8 mouse cellular contexts compared by ENCODE assay signal in genomic region chr14:74847311-74848133, GRCm38 (mm10).
DNase-seq lines count a peak whose midpoint lies in the region; ATAC-seq and TF ChIP-seq lines count a peak whose summit lies in the region.

No protein-coding gene starts in this region.

- no peak overlapping the region for H3K9ac ChIP-seq in heart, embryonic 16.5 days (ENCODE audit: low read length)
- H3K9ac ChIP-seq in liver, embryonic 15.5 days, result no peak overlapping the region
- no peak overlapping the region for H3K9ac ChIP-seq in hindbrain, postnatal 0 days (replicated peaks; ENCODE audit: low read length)

- peaks cover 49% of the 10 kb centered on the region for H3K4me1 ChIP-seq in heart, embryonic 10.5 days
- H3K4me1 ChIP-seq in heart, embryonic 16.5 days (ENCODE audit: control insufficient read depth, insufficient read depth, low read length), result peaks cover 49% of the 10 kb centered on the region
- peaks cover 23% of the 10 kb centered on the region for H3K4me1 ChIP-seq in liver, embryonic 15.5 days (replicated peaks)
- peaks cover 4% of the 10 kb centered on the region; the same call in 1 of the 2 replicates for H3K4me1 ChIP-seq in hindbrain, postnatal 0 days (ENCODE audit: insufficient read depth, low read length)

- no peak overlapping the region for H3K4me3 ChIP-seq in heart, embryonic 10.5 days
- no peak overlapping the region for H3K4me3 ChIP-seq in heart, embryonic 16.5 days (ENCODE audit: low read length)
- peak overlapping the region; percentile 14 for H3K4me3 ChIP-seq in liver, embryonic 15.5 days (replicated peaks)
- no peak overlapping the region for H3K4me3 ChIP-seq in hindbrain, postnatal 0 days (ENCODE audit: low read length)

- TF ChIP-seq CTCF in hindbrain, postnatal 0 days (IDR thresholded peaks at IDR 0.05; ENCODE audit: low read depth), result no peak

- no peak for DNase-seq in heart, embryonic 10.5 days (ENCODE audit: low spot score)
- DNase-seq in heart, postnatal 4 days, result no peak
- peak; percentile 88 for DNase-seq in splenic B cell, adult 2 months (ENCODE audit: low read depth, low spot score)
- no peak for DNase-seq in hindbrain, postnatal 0 days (ENCODE audit: low spot score)
- DNase-seq in left cerebral cortex, adult 18-20 months (ENCODE audit: low spot score in 2 of 2), result no peak
- DNase-seq in urinary bladder, adult 2 months (ENCODE audit: low spot score), result no peak

- H3K9me3 ChIP-seq in heart, embryonic 10.5 days, result no peaks in the 10 kb centered on the region
- H3K9me3 ChIP-seq in heart, embryonic 16.5 days (replicated peaks; ENCODE audit: control insufficient read depth, low read length), result no peaks in the 10 kb centered on the region
- H3K9me3 ChIP-seq in liver, embryonic 15.5 days (replicated peaks), result no peaks in the 10 kb centered on the region
- no peaks in the 10 kb centered on the region for H3K9me3 ChIP-seq in hindbrain, postnatal 0 days (ENCODE audit: low read length)

- peak overlapping the region; percentile 83 for H3K27ac ChIP-seq in heart, embryonic 10.5 days
- peak overlapping the region; percentile 94 for H3K27ac ChIP-seq in heart, embryonic 16.5 days (ENCODE audit: low read length)
- no peak overlapping the region for H3K27ac ChIP-seq in liver, embryonic 15.5 days (replicated peaks)
- H3K27ac ChIP-seq in hindbrain, postnatal 0 days, result no peak overlapping the region

- H3K27me3 ChIP-seq in heart, embryonic 10.5 days (ENCODE audit: insufficient read depth, poor library complexity, severe bottlenecking), result no peaks in the 10 kb centered on the region
- no peaks in the 10 kb centered on the region for H3K27me3 ChIP-seq in heart, embryonic 16.5 days (ENCODE audit: control insufficient read depth, insufficient read depth, low read length)
- H3K27me3 ChIP-seq in liver, embryonic 15.5 days, result no peaks in the 10 kb centered on the region
- H3K27me3 ChIP-seq in splenic B cell, adult 2 months (ENCODE audit: control insufficient read depth, insufficient read depth, low read length, poor library complexity, severe bottlenecking), result no peaks in the 10 kb centered on the region
- H3K27me3 ChIP-seq in hindbrain, postnatal 0 days (ENCODE audit: insufficient read depth, low read length), result no peaks in the 10 kb centered on the region

- peak; percentile 47; the same call in 1 of the 2 replicates for ATAC-seq in heart, embryonic 16.5 days (replicated peaks; ENCODE audit: extremely low read depth, insufficient read depth, low FRiP score)
- peak; percentile 37; the same call in 1 of the 2 replicates for ATAC-seq in liver, embryonic 15.5 days (ENCODE audit: insufficient read depth)
- no peak for ATAC-seq in hindbrain, postnatal 0 days

- 75% methylated on average over 14 of the region's 14 CpGs for WGBS in heart, embryonic 10.5 days
- 59% methylated on average over 14 of the region's 14 CpGs for WGBS in heart, embryonic 16.5 days
- WGBS in liver, embryonic 15.5 days (ENCODE audit: insufficient replicate concordance), result 20% methylated on average over 14 of the region's 14 CpGs
- WGBS in hindbrain, postnatal 0 days, result 77% methylated on average over 14 of the region's 14 CpGs

- no peak overlapping the region for H3K4me2 ChIP-seq in heart, embryonic 16.5 days (ENCODE audit: low read depth, low read length)
- peak overlapping the region; percentile 44 for H3K4me2 ChIP-seq in liver, embryonic 15.5 days
- H3K4me2 ChIP-seq in hindbrain, postnatal 0 days (ENCODE audit: low read depth, low read length), result no peak overlapping the region

- no peaks in the 10 kb centered on the region for H3K36me3 ChIP-seq in heart, embryonic 10.5 days
- no peaks in the 10 kb centered on the region for H3K36me3 ChIP-seq in heart, embryonic 16.5 days (ENCODE audit: control insufficient read depth, insufficient read depth)
- H3K36me3 ChIP-seq in liver, embryonic 15.5 days (replicated peaks), result no peaks in the 10 kb centered on the region
- no peaks in the 10 kb centered on the region for H3K36me3 ChIP-seq in splenic B cell, adult 2 months (ENCODE audit: control insufficient read depth, insufficient read depth, low read length, poor library complexity, severe bottlenecking)
- no peaks in the 10 kb centered on the region for H3K36me3 ChIP-seq in hindbrain, postnatal 0 days (ENCODE audit: insufficient read depth, low read length)

Comparison
In these comparisons a context has a peak if more than half of its experiments do, and no peak if none do; other contexts are left out.
1. H3K27ac ChIP-seq: peak in heart, embryonic 10.5 days (single experiment) and heart, embryonic 16.5 days (single experiment); none in liver, embryonic 15.5 days (single experiment) and hindbrain, postnatal 0 days (single experiment).